Mouse (Mus musculus): Measurements from ENCODE around the gene 1700069L16Rik.
A peak's percentile ranks its signal among the peaks of the same experiment; 100 is the strongest.

Gene 1700069L16Rik

DNA sequence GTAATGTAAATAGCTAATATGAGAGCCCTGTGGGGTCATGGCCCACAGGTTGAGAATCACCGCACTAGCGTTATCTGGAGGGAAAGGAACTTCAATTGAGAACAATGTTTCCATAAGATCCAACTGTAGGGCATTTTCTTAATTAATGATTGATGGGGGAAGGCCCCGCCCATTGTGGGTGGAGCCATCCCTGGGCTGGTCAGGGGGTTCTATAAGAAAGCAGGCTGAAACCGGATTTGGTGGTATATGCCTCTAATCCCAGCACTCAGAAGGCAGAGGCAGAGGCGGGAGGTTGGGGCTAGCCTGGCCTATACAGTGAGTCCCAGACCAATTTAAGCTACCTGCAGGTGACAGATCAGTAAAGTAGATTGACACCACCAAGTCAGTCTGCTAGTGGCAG is 9.8 kb upstream of the 1700069L16Rik start:
- DNase-seq (ENCODE audit: low read depth, low spot score), result peak; percentile 69

- DNase-seq (ENCODE audit: low read depth, low spot score), result peak; percentile 77
These were observed 7.6 kb upstream of the 1700069L16Rik start for GRCm38 (mm10) chr5:113732182-113732581.

GRCm38 (mm10) chr5:113731174-113731573 is 6.6 kb upstream of the 1700069L16Rik start:
- DNase-seq (ENCODE audit: low read depth, low spot score), result no peak

DNA sequence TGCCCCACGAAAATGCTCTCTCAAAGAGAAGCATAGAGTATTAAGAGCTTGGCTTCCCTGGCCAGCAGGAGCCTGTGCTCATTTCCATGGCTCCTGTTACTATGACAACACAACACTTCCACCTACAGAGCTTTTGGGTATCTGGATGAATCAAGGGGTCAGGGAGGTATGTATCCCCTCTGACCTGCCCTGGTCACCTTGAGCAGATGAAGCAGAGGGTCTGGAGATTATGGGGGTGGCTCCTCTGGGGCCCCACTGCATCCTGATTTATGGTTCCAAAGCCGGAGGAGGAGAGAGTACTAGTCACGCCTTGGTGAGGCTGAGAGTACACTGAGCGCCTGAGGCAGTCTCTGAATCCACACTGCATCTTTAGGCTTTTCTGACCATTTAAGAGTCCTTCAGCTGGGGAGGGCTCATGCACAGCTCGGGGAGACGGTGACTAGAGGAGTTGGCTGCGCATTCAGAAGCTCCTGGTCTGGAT is 6.1 kb upstream of the 1700069L16Rik start:
- DNase-seq (ENCODE audit: low read depth, low spot score), result peak; percentile 44

DNA sequence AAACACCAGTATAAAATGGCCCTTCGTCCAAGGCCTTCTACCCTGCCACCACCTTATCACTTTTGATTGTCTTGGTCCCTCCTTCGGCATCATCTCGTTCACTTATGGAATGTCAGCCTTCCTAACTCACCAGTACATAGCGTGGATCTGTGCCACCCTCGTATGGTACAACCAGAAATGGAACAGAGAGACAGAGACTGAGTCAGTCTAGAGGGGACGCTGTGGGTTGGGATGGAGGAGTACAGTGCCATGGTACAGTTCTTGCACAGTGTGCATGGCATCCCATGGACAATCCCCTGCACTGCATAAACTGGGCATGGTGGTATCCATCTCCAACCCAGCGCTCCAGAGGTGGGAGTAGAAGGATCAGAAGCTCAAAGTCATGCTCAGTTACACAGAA is 4.1 kb upstream of the 1700069L16Rik start:
- no peak for DNase-seq (ENCODE audit: low read depth, low spot score)

- DNase-seq (ENCODE audit: low read depth, low spot score), result no peak
These were observed 3.4 kb upstream of the 1700069L16Rik start for GRCm38 (mm10) chr5:113728011-113728410.

DNA sequence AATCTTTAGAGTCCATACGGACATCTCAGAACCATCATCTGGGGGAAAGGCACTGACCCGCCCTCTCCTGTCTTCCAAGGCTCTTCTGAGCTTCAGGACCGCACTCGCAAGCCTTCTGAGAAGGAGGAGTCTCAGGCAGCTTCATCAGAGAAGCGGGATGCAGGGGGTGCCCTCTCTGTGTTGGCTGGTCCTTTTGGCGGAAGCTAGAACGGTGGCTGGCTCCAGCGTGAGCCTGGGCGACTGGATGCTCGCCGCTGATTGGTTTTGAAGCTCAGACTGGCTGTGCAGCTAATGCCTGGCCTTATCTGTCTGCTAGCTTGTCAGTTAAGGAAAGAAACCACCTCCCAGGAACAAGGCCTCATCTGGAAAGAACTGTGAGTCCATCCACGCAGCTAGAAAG is 2.7 kb upstream of the 1700069L16Rik start:
- no peak for DNase-seq (ENCODE audit: low read depth, low spot score)

GRCm38 (mm10) chr5:113726618-113727017 is 2.0 kb upstream of the 1700069L16Rik start:
- DNase-seq (ENCODE audit: low read depth, low spot score), result no peak

GRCm38 (mm10) chr5:113725417-113725816 is 845 bp upstream of the 1700069L16Rik start:
- no peak for DNase-seq (ENCODE audit: low read depth, low spot score)

- DNase-seq (ENCODE audit: low read depth, low spot score), result peak; percentile 45
These were observed 870 bp downstream of the 1700069L16Rik start for GRCm38 (mm10) chr5:113723567-113724237.

DNA sequence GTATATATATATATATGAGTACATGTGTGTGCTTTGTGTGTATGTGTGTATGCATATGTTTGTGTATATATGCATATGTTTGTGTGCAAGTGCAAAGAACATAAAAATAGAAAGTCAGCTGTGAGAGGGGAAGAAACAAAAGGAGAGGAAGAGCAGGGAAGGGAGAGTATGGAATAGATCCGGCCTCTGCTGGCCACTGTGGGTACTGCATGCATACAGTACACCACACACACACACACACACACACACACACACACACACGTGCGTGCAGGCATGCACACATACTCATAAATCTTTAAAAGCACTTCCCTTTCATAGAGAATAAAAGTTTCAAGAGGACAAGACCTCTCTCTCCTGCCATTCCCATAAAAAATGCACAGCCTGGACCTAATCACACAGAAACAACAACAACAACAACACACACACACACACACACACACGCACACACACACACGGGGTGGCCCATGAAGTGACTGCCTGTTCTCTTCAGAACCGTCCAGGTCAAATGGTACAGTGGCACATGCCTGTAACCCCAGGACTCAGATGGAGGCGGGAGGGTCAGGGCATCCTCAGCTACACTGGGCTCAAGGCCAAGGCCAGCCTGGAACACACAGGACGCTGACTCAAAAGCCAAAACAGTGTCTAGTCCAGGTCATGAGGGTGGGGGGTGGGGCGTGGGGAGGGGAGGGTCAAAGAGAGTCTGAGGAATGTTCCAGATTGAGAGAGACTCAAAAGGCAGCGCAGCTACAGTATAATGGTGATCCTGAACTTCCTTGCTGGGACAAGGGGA is 2.2 kb downstream of the 1700069L16Rik start:
- peak; percentile 70 for DNase-seq (ENCODE audit: low read depth, low spot score)

DNA sequence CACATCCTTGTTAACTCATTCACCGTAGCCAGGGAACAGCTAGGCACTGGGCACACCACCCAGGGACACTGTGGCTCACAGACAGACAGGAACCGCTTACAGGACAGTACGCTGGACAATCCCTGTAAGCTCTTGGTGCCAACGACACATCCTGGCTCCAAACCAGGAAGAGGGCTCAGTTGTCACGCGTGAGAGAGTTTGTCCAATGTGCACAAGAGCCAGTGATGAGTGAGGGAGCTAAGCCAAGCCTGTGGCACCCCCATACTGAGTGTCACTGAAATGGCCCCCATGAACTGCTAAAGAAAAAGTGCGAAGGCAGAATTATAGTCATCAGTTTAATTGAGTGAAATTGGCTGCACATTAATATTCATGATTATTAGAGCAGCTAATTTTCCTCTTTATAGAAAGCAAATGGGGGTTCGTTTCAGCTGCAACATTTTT is 5.3 kb downstream of the 1700069L16Rik start:
- DNase-seq (ENCODE audit: low read depth, low spot score), result no peak

GRCm38 (mm10) chr5:113716581-113717388 is 7.8 kb downstream of the 1700069L16Rik start:
- DNase-seq (ENCODE audit: low read depth, low spot score), result peak; percentile 94

DNA sequence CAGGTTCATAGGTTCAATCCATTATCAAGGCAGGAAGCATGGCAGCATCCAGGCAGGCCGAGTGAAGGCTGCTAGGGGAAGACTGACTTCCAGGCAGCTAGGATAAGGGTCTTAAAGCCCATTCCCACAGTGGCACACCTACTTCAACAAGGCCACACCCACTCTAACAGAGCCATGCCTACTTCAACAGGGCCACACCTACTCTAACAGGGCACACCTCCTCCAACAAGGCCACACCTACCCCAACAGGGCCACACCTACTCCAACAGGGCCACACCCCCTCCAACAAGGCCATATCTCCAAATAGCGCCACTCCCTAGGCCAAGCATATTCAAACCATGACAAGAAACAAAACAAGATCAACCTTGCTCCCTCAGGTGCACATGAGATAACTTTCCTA is 11.7 kb downstream of the 1700069L16Rik start:
- DNase-seq (ENCODE audit: low read depth, low spot score), result peak; percentile 78

- DNase-seq (ENCODE audit: low read depth, low spot score), result no peak
These were observed 20.6 kb downstream of the 1700069L16Rik start for GRCm38 (mm10) chr5:113703803-113704585.

DNA sequence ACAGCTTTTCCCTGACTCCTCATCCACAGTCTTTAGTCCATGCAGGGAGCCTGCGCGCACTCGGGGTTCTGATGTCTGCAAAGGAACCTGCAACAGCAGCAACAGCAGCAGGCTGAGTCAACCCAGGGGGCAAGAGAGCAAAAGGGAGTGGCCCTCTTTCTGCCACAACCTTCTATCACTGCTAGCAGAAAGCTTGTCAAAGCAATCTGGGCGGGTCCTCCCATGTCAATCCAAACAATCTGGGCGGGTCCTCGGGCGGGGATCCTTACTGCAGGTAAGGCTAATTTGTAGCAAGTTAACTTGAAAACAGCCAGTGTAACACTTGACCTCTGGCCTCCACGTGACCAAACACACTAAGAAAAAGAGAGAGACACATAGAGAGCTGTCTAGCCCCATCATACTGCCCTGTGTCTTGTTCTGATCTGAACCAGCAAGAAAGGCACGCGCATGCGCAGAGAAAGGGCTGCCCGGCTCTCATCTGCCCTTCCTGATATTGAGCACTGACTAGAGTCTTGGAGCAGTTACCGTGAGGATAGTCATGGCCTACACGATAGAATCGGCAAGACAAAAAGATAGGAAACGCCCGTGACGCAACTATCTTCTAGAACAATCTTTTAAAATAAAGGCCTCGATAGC is 24.1 kb downstream of the 1700069L16Rik start:
- DNase-seq (ENCODE audit: low read depth, low spot score), result peak; percentile 88

GRCm38 (mm10) chr5:113694415-113694814 is 30.2 kb downstream of the 1700069L16Rik start:
- DNase-seq (ENCODE audit: low read depth, low spot score), result no peak

DNA sequence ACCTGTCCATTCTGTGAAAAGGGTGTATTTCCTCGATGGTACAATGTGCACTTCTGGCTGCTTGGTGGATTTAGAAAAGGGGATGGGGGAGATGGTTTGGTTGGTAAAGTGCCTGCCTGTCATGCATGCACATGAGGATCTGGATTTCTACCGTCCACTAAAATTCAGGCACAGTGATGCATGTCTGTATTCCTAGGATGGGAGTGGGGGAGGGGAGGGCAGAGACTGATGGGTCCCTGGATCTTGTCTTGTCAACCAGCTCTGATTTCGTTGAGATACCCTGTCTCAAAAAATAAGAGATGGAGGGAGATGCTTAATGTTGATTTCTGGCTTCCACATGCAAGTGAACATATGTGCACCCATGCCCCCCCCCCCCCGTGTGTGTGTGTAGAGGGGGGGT is 30.6 kb downstream of the 1700069L16Rik start:
- no peak for DNase-seq (ENCODE audit: low read depth, low spot score)

- peak; percentile 93 for DNase-seq (ENCODE audit: low read depth, low spot score)
These were observed 31.3 kb downstream of the 1700069L16Rik start for GRCm38 (mm10) chr5:113693196-113693755.

GRCm38 (mm10) chr5:113690866-113691265 is 33.7 kb downstream of the 1700069L16Rik start:
- DNase-seq (ENCODE audit: low read depth, low spot score), result no peak

Data from ZHBTc4 (cell line).